Mouse (Mus musculus) 3134 (cell line): Measurements from ENCODE around the gene Setdb2.
"Not testable (repeated sequence)": the region's sequence is repeated elsewhere in the genome, so short reads cannot be mapped to it uniquely, and the experiment has no call there.

Source experiments
- DNase-seq: peaks from one replicate; pipeline ENCODE4 v3.0.0-alpha.2; 2011; ENCODE audit warnings: low spot score; ENCODE audit not compliant: insufficient read length; ENCODE audit errors: extremely low read depth

Gene Setdb2

DNA sequence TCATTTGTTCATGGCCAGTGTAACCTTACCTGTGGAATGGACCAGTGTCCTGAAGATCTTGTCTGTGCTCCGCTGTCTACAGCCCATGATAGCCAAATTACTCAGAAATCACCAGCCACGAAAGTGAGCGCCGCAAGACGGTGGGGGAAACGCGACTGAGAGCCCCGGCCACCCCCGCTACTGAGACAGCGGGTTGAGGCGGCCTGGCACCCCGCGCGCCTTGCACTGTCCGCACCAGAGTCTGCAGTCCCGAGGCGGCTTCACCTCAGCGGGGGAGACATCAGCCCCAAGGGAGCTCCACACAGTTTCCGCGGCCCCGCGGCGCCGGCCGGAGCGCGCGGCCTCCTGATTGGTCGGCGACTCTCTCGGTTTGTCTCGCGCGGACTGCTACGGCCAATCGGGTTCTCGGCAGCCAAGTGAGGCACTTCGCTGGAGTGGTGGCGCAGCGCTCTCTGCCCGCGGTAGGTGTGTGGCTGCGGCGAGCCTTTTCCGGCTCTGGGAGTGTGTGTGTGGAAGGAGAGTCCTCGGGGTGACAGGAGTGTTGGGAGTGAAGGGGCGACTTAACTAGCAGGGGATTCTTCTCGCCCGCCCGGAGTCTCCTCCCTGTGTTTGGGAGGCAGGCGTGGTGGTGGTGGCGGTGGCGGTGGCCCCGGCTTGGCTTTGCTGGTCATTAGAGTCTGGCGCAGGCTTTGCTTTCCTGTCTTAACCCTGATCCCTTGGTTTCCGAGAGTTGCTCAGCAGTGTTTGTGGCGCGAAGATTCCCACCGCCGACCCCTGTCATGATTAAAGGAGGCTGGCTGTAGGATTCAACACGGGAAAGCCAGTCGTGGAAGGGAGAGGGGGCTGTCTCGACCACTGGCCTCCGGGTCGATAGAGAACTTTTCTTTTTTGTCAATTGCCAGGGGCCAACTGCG, at the start of gene Setdb2, which contains the start of gene Cab39l:
Gene Setdb2 (minus strand): TSS at position 327 of the 914 bp plus-strand sequence.
Gene Cab39l (plus strand): TSS at position 415 of the 914 bp plus-strand sequence.
- DNase-seq, result peak; percentile 96

DNA sequence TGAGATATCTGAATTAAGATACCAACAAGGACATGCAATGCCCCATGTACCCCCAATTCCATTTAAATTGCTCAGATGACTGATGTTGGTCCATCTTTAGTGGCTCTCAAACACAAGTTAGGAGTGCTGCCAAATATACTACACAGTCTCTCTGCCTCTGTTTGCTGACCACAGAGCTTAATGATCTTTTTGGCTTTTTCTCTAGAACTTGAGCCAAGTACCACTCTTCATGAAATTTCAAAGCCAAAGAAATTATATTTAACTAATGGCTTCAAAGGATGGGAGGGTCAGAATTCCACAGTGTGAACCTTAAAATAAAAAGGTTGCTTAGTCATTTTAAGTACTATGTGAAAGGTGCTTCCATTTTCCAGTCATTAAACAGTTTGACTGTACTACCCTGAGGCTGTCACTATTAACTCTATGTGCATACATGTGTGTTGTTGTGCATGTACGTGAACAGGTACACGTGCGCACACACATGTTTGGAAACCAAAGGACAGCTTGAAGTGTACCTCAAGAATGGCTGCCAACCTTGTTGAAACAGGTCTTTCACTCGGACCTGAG, 44.6 kb upstream of the Setdb2 start:
- DNase-seq, result no peak

DNA sequence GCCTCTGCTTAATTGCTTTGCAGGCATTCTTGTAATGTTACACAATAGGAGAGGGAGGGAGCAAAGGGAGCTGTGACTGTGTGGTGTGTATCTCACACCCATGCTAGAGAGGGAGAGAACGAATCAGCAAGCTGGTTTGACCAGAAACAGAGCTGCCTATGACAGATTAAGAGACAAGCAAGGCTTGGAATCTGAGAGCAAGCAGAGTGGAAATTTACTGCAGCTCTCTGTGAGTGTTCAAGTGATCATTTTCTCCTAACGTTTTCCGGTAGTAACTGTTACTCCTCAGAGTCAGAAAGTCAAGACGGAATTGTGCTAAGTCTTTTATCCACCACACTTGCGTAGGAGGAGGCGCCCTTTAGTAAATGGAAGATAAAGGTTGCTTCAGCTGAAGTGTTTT, 38.0 kb upstream of the Setdb2 start:
- DNase-seq, result no peak

DNA sequence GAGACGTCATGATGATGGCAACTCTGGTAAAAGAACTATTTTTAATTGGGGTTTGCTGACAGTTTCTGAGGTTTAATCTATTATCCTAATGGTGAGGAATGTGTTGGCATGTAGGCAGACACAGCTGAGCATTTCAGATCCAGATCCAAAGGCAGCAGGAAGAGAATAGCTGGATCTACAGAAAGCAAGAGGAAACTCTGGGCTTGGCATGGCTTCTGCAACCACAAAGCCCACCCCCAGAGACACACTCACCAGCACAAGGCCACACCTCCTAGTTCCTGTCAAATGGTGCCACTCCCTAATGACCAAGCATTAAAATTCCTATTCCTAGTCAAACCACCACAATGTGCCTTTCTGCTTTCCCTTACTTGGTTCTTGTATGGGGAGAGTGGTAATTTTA, 30.1 kb upstream of the Setdb2 start:
- DNase-seq, result peak; percentile 60

DNA sequence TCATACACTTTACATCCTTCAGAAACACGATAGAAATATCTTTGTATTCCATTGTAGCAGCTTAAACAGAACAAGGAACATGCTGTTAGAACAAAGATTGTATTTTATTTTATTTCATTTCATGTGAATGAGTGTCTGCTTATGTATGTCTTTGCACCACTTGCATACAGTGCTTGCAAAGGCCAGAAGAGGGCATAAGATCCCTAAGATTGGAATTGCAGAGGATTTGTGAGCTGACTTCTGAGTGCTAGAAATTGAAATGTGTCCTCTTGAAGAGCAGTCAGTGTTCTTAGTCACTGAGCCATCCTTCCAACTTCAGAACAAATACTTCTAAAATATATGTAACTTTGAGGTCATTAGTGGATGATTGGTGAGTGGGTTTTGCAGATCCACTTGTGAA, 27.1 kb upstream of the Setdb2 start:
- peak; percentile 1 for DNase-seq

DNA sequence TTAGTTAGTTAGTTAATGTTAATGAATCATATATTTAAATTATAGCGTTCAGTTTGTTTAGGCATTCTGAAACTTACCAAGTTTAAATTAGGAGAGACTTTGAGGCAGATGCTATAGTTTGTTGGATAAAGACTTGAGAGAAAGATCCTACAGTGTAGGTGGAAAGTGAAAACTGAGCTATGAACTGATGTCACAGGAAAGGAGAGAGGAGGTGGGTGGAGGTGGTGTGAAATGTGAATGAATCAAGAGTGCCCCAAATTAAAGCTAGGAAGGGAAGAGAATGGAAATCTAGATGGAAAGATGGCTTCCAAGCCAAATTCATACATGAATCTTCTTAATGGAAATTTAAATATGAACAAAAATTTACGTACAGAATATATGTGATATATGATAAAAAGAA, 25.8 kb upstream of the Setdb2 start:
- DNase-seq, result no peak

DNA sequence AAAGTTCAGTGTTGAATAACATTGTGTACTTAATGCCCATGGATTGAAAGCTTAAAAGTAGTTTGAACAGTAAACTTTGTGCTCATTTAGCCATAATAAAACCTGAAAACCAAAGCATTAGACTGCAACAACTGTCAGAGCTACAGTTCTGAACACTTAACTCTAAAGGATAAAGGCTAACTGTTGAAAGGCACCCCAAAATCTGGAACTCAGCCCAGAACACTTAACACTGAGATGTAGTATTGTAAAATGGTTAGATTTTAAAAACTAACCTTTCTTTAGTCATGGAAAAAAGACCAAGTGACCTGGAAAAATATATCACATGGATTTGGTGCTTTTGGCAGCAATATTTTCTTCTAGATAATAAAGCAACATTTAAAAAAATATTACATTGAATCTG, 7.3 kb upstream of the Setdb2 start:
- DNase-seq, result no peak

DNA sequence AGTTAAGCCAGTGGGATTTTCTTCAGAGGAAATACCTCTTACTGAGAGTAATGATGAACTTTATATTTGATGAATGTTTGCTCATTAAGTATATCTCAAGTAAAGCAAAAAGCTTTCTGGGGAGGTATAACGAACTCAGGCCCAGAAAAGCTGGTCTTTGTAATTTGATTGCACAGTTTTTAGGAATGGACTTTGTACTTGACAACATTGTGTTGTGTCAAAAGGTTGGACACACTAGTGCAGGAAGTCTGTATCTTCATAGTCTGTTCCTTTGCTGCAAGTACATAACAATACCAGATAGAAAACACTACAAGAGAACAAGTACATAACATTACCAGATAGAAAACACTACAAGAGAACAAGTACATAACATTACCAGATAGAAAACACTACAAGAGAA, 4.7 kb upstream of the Setdb2 start:
- no peak for DNase-seq

DNA sequence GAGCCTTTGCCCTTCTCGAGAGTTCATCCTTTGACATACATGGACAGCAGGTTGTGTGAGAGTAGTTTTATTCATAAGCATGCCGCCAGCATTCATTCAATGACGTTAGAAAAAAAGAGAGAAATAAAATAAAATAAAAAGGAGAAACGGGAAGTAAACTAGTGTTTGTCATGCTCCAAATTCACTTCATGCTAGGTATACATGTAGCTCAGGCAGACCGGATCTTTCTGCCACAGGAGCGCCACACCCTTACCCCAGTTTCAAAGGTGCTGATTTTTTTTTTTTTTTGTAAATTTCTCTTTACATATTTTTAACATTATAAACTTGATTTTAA, 755 bp upstream of the Setdb2 start:
- DNase-seq, result no peak

DNA sequence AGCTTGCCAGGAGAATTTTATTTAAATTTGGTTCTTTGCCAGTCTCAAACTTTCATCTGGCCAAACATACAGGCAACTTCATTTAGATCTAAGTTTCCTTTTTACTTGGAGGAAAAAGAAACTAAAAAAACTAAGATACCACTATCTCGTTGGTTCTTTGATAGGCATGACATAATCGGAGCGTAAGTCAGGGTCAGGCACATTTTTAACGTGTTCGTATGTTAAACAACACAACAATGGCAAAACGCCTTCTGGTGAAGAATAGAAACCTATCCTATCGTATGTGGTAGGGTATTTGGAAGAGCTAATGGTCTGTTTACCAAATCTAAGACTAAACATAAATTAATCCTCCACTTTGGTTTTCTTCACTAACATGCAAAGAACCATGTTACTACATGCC, 645 bp downstream of the Setdb2 start:
- DNase-seq, result peak; percentile 13

DNA sequence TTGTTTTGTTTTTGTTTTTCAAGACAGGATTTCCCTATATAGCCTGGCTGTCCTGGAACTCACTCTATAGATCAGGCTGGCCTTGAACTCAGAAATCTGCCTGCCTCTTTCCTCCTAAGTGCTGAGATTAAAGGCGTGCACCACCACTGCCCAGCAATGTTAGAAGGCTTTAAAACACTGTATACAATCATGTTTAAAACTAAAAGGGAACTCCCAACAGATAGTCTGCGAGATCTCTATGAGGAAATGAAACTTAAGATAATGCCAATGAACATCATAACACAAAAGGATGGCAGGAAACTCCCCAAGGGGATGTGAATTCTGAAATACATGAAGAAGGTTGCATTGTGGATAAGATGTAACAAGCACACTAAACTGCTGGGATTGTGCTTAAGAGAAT, 2.2 kb downstream of the Setdb2 start:
- no peak for DNase-seq

DNA sequence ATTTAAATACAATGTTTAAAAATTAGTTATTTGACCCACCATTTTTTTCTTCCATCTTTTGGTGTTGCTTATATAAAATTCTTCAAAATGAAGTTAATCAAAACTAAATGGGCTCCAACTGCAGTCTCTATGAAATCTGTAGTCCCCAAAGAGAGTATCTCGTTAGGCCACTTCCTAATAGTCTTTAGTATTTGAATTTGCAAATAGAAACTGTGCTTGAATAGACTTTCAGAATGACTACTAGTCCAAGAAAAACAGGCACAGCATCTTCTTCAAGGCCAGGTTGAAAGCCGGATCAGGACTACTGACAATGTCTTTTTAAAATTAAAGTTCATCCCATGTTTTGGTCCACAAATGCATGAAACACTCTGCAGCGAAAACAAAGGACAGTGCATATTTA, 3.3 kb downstream of the Setdb2 start:
- no peak for DNase-seq

DNA sequence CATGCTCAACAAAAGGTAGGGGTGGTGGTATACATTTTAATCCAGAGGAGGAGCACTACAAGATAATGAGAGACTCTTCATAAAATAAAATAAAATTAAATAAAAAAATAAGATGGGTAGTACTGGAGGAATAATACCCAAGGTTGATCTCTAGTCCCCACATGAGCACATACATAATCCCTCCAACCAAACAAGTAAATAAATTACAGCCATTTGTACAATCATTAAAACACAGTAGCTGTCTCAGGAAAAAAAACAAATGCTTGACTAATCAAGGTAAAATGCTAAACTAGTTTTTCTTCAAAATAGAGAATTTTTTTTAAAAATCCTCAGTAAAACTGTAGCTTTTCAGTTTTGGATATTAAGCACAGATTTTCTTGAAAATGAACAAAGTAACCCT, 5.5 kb downstream of the Setdb2 start:
- no peak for DNase-seq

DNA sequence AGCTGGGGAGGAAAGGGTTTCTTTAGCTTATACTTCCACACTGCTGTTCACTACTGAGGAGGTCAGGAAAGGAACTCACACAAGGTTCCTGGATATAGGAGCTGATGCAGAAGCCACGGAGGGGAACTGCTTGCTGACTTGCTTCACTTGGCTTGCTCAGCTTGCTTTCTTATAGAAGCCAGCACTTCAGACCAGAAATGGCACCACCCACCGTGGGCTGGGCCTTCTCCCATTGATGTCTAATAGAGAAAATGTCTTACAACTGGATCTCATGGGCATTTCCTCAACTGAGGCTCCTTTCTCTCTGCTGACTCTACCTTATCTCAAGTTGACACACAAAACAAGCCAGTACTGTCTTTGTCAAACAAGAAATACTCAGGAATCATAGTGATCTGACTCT, 6.8 kb downstream of the Setdb2 start:
- DNase-seq, result no peak

DNA sequence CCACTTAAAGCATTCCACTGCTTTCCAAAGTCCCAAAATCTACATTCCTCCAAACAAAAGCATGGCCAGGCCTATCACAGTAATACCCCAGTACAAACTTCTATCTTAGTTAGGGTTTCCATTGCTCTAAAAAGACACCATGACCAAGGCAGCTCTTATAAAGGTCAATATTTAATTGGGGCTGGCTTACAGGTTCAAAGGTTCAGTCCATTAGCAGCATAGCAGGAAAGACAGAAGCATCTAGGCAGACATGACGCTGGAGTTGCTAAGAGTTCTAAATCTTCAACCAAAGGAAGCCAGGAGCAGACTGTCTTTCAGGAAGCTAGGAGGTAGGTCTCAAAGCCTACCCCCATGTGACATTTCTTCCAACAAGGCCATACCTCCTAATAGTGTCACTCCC, 10.1 kb downstream of the Setdb2 start:
- DNase-seq, result no peak

DNA sequence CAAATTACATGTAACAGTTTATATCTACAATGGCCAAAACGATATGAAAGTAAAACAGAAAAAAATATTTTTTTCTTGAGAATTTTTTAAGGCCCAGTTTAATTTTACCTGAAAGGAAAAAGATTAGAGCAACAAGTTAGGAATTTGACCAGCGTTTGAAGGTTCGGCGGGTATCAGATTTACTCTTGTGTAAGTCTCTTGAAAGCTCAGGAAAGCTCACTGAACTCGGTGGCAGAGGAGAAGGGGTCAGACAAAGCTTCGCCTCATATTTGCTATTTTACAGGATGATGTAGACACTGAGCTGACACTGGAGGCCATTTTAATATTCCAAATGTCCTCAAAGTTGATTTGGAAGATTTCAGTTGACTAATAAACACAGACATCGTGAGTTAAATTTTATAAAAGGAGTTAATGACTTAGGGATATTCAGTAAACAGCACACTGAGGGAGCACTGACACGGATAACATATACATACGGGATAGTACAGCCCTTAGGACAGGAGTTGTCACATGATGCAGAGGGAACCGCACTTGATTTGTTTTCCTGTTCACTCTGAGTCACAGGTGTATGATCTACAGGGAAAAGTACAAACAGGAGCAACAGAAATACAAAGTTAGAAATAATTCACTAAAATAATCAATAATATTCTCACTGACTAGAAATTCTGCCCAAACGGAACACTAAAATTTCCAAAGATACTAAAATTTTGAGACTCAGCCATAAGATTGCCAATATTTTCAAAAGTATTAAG, 17.6 kb downstream of the Setdb2 start:
- DNase-seq, result no peak

DNA sequence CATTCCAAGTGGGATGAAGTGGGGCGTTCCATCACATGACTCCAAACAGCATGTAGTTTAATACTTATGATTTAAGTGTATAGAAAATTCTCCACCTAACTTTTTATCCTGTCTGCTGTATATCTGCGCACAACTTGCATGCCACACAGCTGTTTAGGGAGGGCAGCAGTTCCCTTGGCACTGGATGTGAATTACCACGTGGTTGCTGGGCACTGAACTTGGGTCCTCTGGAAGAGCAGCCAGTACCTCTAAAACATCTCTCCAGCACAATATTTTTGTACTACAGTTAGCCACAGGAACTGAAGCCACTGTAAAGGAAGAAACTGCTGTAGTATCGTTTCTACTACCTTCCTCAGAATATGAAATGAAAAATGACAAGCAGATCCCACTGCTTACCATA, 22.5 kb downstream of the Setdb2 start:
- DNase-seq, result no peak

DNA sequence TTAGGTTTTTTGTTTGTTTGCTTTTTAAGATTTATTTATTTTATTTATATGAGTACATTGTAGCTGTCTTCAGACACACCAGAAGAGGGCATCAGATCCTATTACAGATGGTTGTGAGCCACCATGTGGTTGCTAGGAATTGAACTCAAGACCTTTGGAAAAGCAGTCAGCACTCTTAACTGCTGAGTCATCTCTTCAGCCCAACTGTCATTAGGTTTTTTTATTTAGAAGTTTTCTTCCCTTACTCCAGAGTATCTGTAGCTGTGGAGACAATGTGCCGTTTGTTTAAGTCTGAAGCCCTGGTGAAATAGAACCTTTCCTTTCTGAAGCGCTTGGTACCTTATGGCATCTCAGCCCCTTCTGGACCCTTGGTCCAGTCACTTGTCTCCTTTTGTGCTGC, 25.7 kb downstream of the Setdb2 start:
- not testable (repeated sequence) for DNase-seq

DNA sequence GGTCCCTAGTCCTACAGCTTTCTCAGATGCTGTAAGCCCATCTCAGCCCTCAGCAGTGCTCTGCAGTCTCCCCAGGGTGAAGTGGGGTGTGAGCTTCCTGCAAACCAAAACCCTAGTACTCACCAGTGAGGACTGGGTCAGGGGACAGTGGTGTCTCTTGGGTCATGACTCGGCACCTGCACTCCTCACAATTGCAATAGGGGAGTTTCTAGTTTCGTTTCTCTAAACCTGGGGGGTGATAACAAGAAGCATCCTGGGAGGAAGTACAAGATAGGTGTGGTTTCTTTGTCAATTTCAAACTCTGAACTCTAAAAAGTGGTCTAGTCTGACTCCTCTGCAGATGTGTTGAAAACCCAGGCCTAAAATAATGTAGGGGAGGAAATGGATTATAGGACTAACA, 43.7 kb downstream of the Setdb2 start:
- DNase-seq, result no peak

DNA sequence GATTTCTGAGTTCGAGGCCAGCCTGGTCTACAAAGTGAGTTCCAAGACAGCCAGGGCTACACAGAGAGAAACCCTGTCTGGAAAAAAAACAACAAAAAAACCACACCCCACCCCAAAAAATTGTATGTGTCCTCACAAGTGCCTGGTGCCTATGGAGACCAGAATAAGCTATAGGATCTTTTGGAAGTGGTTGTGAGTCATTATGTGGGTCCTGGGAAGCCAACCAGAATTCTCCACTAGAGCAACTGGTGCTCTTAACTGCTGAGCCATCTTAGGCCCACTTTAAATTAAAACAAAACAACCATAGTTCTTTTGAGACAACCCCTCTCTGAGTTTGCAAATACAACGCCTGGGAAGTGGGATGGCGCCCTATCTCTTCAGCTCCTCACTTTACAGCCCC, 45.4 kb downstream of the Setdb2 start, which contains the start of gene Phf11c:
Gene Phf11c (minus strand): TSS at position 101 of the 400 bp plus-strand sequence.
- DNase-seq, result no peak

DNA sequence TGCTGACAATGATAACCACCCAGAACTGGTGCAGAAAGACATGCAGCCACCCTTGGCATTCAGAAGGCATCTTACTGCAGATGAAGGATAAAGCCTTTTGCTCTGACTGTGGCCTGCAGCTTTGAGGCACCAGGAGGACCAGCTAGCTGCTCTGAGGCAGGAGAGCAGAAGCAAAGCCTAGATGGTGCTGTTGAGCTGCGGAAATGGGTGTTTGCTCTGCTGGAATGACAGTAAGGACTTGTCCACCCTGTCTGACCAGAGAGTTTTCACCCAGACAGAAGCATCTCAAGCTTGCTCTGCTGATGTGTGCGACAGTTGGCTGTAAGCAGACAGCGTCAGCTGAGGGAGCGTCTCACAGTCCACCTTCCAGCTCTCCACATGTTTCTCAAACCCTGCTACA, 50.5 kb downstream of the Setdb2 start:
- DNase-seq, result not testable (repeated sequence)

DNA sequence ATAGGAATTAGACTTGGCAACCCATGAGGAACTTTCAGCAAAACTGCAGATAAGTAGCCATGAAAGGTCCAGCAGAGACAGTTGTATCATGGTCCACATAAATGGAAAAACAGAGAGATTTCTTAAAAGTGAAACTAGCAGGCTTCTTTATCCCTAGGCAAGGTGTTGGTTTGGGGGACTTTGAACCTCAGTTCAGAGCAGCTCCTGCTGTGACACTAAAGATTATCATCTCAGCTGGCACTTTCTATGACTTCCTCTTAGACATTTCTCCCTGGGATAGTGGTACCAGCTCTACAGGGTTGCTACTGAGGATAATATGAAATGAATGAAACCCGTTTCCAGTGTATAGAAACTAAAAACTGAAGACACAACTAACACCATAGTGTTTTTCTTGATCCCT, 51.2 kb downstream of the Setdb2 start:
- no peak for DNase-seq
